Mouse (Mus musculus) embryonic fibroblast, embryonic 13.5 days (primary cell): Measurements from ENCODE around the gene B9d2.

Source experiments
- CTCF ChIP-seq: IDR thresholded peaks from 2 replicates; pipeline ENCODE4 v1.5.1; 2011; ENCODE audit warnings: mild to moderate bottlenecking, control low read depth, low read length, moderate library complexity, borderline replicate concordance; ENCODE audit not compliant: insufficient read depth
- POLR2A ChIP-seq: IDR thresholded peaks from 2 replicates; pipeline ENCODE4 v1.6.1; 2011; ENCODE audit warnings: low read depth, mild to moderate bottlenecking, control low read depth, low read length, moderate library complexity

DNA sequence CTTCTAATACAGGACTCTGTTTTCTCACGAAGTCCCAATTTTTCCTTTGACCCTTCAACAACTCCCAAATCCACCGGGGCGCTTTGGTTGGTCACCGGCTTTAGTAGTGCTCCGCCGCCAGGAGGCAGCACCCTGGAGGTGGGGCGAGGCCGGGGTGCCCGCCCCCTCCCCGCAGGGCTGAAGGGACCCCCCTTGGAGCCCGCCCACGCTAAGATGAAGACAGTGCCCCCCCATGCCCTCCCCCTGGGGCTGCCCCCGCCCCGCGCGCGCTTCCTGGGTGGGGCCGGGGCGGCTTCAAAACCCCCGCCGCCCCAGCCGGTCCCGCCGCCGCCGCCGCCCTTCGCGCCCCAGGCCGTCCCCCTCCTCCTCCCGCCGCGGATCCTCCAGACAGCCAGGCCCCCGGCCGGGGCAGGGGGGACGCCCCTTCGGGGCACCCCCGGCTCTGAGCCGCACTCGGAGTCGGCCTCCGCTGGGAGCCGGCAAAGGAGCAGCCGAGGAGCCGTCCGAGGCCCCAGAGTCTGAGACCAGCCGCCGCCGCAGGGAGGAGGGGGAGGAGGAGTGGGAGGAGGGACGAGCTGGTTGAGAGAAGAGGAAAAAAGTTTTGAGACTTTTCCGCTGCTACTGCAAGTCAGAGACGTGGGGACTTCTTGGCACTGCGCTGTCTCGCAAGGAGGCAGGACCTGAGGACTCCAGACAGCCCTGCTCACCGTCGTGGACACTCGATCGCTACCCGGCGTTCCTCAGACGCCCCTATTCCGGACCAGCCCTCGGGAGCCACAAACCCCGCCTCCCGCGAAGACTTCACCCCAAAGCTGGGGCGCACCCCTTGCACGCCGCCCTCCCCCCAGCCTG is 6.3 kb downstream of the B9d2 start, which contains the start of gene Tgfb1:
- TF ChIP-seq CTCF (0 out of 2 replicates have a peak, but pooled peaks have one; percentile 14), POLR2A (peak; percentile 70)
